Mouse (Mus musculus) MEL (cell line): ENCODE results near the gene Heatr5a. TPM values are rescaled to one million over a fixed set of nuclear protein-coding genes. Genes with fewer than 3 reads are reported as not detected.

Source experiments
- DNase-seq: peaks from one replicate; pipeline ENCODE4 v3.0.0; 2011; ENCODE audit warnings: low read depth, low spot score
- H3K27ac ChIP-seq: 2 replicates; pipeline ENCODE4 v1.5.1; 2012; ENCODE audit warnings: low read depth, mild to moderate bottlenecking, control low read depth, low read length, moderate library complexity; ENCODE audit not compliant: control insufficient read depth
- H3K27me3 ChIP-seq, 2 experiments: fragments of 150-350 bp in 1 of 2; sonication (generic) in 1 of 2; 2 replicates each; pipeline ENCODE4 v1.6.1; 2012; ENCODE audit warnings: low read length in 2 of 2, mild to moderate bottlenecking in 2 of 2, improper control_type of control experiment in 1 of 2, moderate library complexity in 1 of 2; ENCODE audit not compliant: insufficient read depth in 2 of 2, control insufficient read depth in 1 of 2
- H3K36me3 ChIP-seq, 2 experiments: 2 replicates each; pipeline ENCODE4 v1.6.1; 2012 to 2014; ENCODE audit warnings: low read length in 2 of 2, improper control_type of control experiment in 1 of 2, inconsistent platforms in 1 of 2, mild to moderate bottlenecking in 1 of 2; ENCODE audit not compliant: insufficient read depth in 2 of 2, control insufficient read depth in 1 of 2
- H3K4me1 ChIP-seq, 2 experiments: fragments of 150-350 bp in 1 of 2; sonication (generic) in 1 of 2; 2 replicates each; pipeline ENCODE4 v1.6.1; 2012; ENCODE audit warnings: low read length in 2 of 2, improper control_type of control experiment in 1 of 2, mild to moderate bottlenecking in 1 of 2; ENCODE audit not compliant: insufficient read depth in 2 of 2, control insufficient read depth in 1 of 2
- H3K4me3 ChIP-seq, 2 experiments: fragments of 150-350 bp in 1 of 2; sonication (generic) in 1 of 2; 2 replicates each; pipeline ENCODE4 v1.5.1; 2012; ENCODE audit warnings: low read depth in 2 of 2, low read length in 2 of 2, mild to moderate bottlenecking in 2 of 2, moderate library complexity in 2 of 2, control low read depth in 1 of 2, improper control_type of control experiment in 1 of 2; ENCODE audit not compliant: control insufficient read depth in 1 of 2, insufficient read depth in 1 of 2
- H3K79me2 ChIP-seq: 2 replicates; pipeline ENCODE4 v1.6.1; 2012; ENCODE audit warnings: mild to moderate bottlenecking, low read length, moderate library complexity; ENCODE audit not compliant: control insufficient read depth, poor library complexity, insufficient read depth
- H3K9ac ChIP-seq: 2 replicates; pipeline ENCODE4 v1.6.1; 2012; ENCODE audit warnings: low read depth, mild to moderate bottlenecking, control low read depth, low read length, moderate library complexity; ENCODE audit not compliant: control insufficient read depth, poor library complexity, severe bottlenecking
- H3K9me3 ChIP-seq: fragments of 150-350 bp; sonication (generic); replicated peaks from 2 replicates; pipeline ENCODE4 v1.6.1; 2012; ENCODE audit warnings: mild to moderate bottlenecking, low read length, improper control_type of control experiment, moderate library complexity; ENCODE audit not compliant: insufficient read depth
- BHLHE40 ChIP-seq: IDR thresholded peaks from 2 replicates; pipeline ENCODE4 v1.6.1; 2012; ENCODE audit warnings: low read depth, mild to moderate bottlenecking, inconsistent platforms, low read length, improper control_type of control experiment, borderline replicate concordance
- CHD1 ChIP-seq: IDR thresholded peaks from 2 replicates; pipeline ENCODE4 v1.6.1; 2012; ENCODE audit warnings: low read depth, mild to moderate bottlenecking, inconsistent platforms, low read length, improper control_type of control experiment
- CHD2 ChIP-seq: IDR thresholded peaks from 2 replicates; pipeline ENCODE4 v1.6.1; 2011; ENCODE audit warnings: low read length, improper control_type of control experiment
- CTCF ChIP-seq, 3 experiments: IDR thresholded peaks in 2 of 3; conservative IDR thresholded peaks in 1 of 3; 2 replicates each; pipeline ENCODE4 v1.5.1; 2011 to 2012; ENCODE audit warnings: low read length in 3 of 3, low read depth in 2 of 3, mild to moderate bottlenecking in 2 of 3, improper control_type of control experiment in 1 of 3, inconsistent platforms in 1 of 3, mixed read lengths in 1 of 3, moderate library complexity in 1 of 3; ENCODE audit not compliant: control insufficient read depth in 1 of 3, insufficient read depth in 1 of 3, poor library complexity in 1 of 3, severe bottlenecking in 1 of 3
- E2F4 ChIP-seq: IDR thresholded peaks from 2 replicates; pipeline ENCODE4 v1.6.1; 2011; ENCODE audit warnings: low read depth, low read length, improper control_type of control experiment, borderline replicate concordance
- ELF1 ChIP-seq: IDR thresholded peaks from 2 replicates; pipeline ENCODE4 v1.6.1; 2014; ENCODE audit warnings: low read depth, mild to moderate bottlenecking, inconsistent platforms, low read length, improper control_type of control experiment, moderate library complexity
- EP300 ChIP-seq, 2 experiments: IDR thresholded peaks; 2 replicates each; pipeline ENCODE4 v1.6.1; 2011; ENCODE audit warnings: improper control_type of control experiment in 2 of 2, low read length in 2 of 2, low read depth in 1 of 2, mild to moderate bottlenecking in 1 of 2
- ETS1 ChIP-seq: IDR thresholded peaks from 2 replicates; pipeline ENCODE4 v1.6.1; 2012; ENCODE audit warnings: low read depth, mild to moderate bottlenecking, inconsistent platforms, low read length, improper control_type of control experiment, moderate library complexity
- GATA1 ChIP-seq: IDR thresholded peaks from 2 replicates; pipeline ENCODE4 v1.6.1; 2011; ENCODE audit warnings: low read depth, low read length, improper control_type of control experiment
- HCFC1 ChIP-seq: IDR thresholded peaks from 2 replicates; pipeline ENCODE4 v1.6.1; 2012; ENCODE audit warnings: low read depth, mild to moderate bottlenecking, inconsistent platforms, low read length, improper control_type of control experiment, moderate library complexity
- JUND ChIP-seq: IDR thresholded peaks from 2 replicates; pipeline ENCODE4 v1.6.1; 2011; ENCODE audit warnings: low read depth, mild to moderate bottlenecking, improper control_type of control experiment, low read length
- KAT2A ChIP-seq: conservative IDR thresholded peaks from 2 replicates; pipeline ENCODE4 v1.6.1; 2012; ENCODE audit warnings: low read depth, low read length, improper control_type of control experiment, inconsistent platforms
- MAFK ChIP-seq: IDR thresholded peaks from 2 replicates; pipeline ENCODE4 v1.6.1; 2011; ENCODE audit warnings: low read depth, mild to moderate bottlenecking, low read length, improper control_type of control experiment, borderline replicate concordance
- MAX ChIP-seq: IDR thresholded peaks from 2 replicates; pipeline ENCODE4 v1.6.1; 2011; ENCODE audit warnings: low read length, improper control_type of control experiment
- MAZ ChIP-seq: IDR thresholded peaks from 2 replicates; pipeline ENCODE4 v1.6.1; 2012; ENCODE audit warnings: low read depth, mild to moderate bottlenecking, inconsistent platforms, low read length, improper control_type of control experiment
- MEF2A ChIP-seq: IDR thresholded peaks from 2 replicates; pipeline ENCODE4 v1.6.1; 2014; ENCODE audit warnings: low read depth, mild to moderate bottlenecking, inconsistent platforms, low read length, improper control_type of control experiment; ENCODE audit not compliant: poor library complexity, insufficient replicate concordance, severe bottlenecking; ENCODE audit errors: extremely low read depth
- MXI1 ChIP-seq: IDR thresholded peaks from 2 replicates; pipeline ENCODE4 v1.6.1; 2011; ENCODE audit warnings: mild to moderate bottlenecking, low read depth, low read length, improper control_type of control experiment
- MYC ChIP-seq: IDR thresholded peaks from 2 replicates; pipeline ENCODE4 v1.6.1; 2011; ENCODE audit warnings: low read depth, mild to moderate bottlenecking, low read length, improper control_type of control experiment, moderate library complexity
- NELFE ChIP-seq: IDR thresholded peaks from 2 replicates; pipeline ENCODE4 v1.6.1; 2011; ENCODE audit warnings: low read depth, low read length, improper control_type of control experiment
- NRF1 ChIP-seq: IDR thresholded peaks from 2 replicates; pipeline ENCODE4 v1.6.1; 2014; ENCODE audit warnings: low read depth, mild to moderate bottlenecking, inconsistent platforms, low read length, improper control_type of control experiment, moderate library complexity; ENCODE audit not compliant: poor library complexity, insufficient read depth, severe bottlenecking
- POLR2A ChIP-seq, 2 experiments: IDR thresholded peaks; 2 replicates each; pipeline ENCODE4 v1.6.1; 2011 to 2012; ENCODE audit warnings: low read length in 2 of 2, mild to moderate bottlenecking in 2 of 2, control low read depth in 1 of 2, improper control_type of control experiment in 1 of 2, low read depth in 1 of 2, moderate library complexity in 1 of 2; ENCODE audit not compliant: control insufficient read depth in 1 of 2, insufficient read depth in 1 of 2, poor library complexity in 1 of 2
- POLR2AphosphoS2 ChIP-seq: IDR thresholded peaks from 2 replicates; pipeline ENCODE4 v1.6.1; 2011; ENCODE audit warnings: low read length, improper control_type of control experiment
- POLR2AphosphoS5 ChIP-seq: IDR thresholded peaks from 2 replicates; pipeline ENCODE4 v1.6.1; 2012; ENCODE audit warnings: low read depth, borderline replicate concordance, mild to moderate bottlenecking, inconsistent platforms, low read length, moderate library complexity, mixed read lengths
- RAD21 ChIP-seq: IDR thresholded peaks from 2 replicates; pipeline ENCODE4 v1.6.1; 2011; ENCODE audit warnings: mild to moderate bottlenecking, low read depth, low read length, improper control_type of control experiment
- RCOR1 ChIP-seq: IDR thresholded peaks from 2 replicates; pipeline ENCODE4 v1.6.1; 2012; ENCODE audit warnings: low read depth, mild to moderate bottlenecking, inconsistent platforms, low read length, improper control_type of control experiment
- SIN3A ChIP-seq: IDR thresholded peaks from 2 replicates; pipeline ENCODE4 v1.6.1; 2012; ENCODE audit warnings: low read length, improper control_type of control experiment, inconsistent platforms
- SMC3 ChIP-seq: IDR thresholded peaks from 2 replicates; pipeline ENCODE4 v1.6.1; 2011; ENCODE audit warnings: low read depth, low read length, improper control_type of control experiment
- TAL1 ChIP-seq: IDR thresholded peaks from 2 replicates; pipeline ENCODE4 v1.6.1; 2012; ENCODE audit warnings: mild to moderate bottlenecking, inconsistent platforms, low read length, moderate library complexity, mixed read lengths
- TBP ChIP-seq: IDR thresholded peaks from 2 replicates; pipeline ENCODE4 v1.8.0; 2011; ENCODE audit warnings: low read depth, low read length, improper control_type of control experiment
- TCF12 ChIP-seq: IDR thresholded peaks from 2 replicates; pipeline ENCODE4 v1.6.1; 2014; ENCODE audit warnings: low read depth, mild to moderate bottlenecking, inconsistent platforms, low read length, improper control_type of control experiment, moderate library complexity
- UBTF ChIP-seq: IDR thresholded peaks from 2 replicates; pipeline ENCODE4 v1.6.1; 2012; ENCODE audit warnings: low read depth, mild to moderate bottlenecking, inconsistent platforms, low read length, improper control_type of control experiment, moderate library complexity, borderline replicate concordance; ENCODE audit not compliant: insufficient read depth
- USF1 ChIP-seq: IDR thresholded peaks from 2 replicates; pipeline ENCODE4 v1.6.1; 2014; ENCODE audit warnings: low read depth, mild to moderate bottlenecking, inconsistent platforms, low read length, improper control_type of control experiment, moderate library complexity
- ZC3H11A ChIP-seq: IDR thresholded peaks from 2 replicates; pipeline ENCODE4 v1.6.1; 2012; ENCODE audit warnings: low read depth, mild to moderate bottlenecking, inconsistent platforms, low read length, improper control_type of control experiment
- ZKSCAN1 ChIP-seq: IDR thresholded peaks from 2 replicates; pipeline ENCODE4 v1.6.1; 2012; ENCODE audit warnings: low read depth, mild to moderate bottlenecking, inconsistent platforms, low read length, improper control_type of control experiment, moderate library complexity
- ZMIZ1 ChIP-seq: IDR thresholded peaks from 2 replicates; pipeline ENCODE4 v1.6.1; 2012; ENCODE audit warnings: low read depth, mild to moderate bottlenecking, inconsistent platforms, low read length, improper control_type of control experiment, moderate library complexity
- ZNF384 ChIP-seq: IDR thresholded peaks from 2 replicates; pipeline ENCODE4 v1.6.1; 2012; ENCODE audit warnings: low read depth, mild to moderate bottlenecking, inconsistent platforms, low read length, improper control_type of control experiment
- polyA plus RNA-seq, 2 experiments: library from polyadenylated mRNA; stranded (reverse) in 1 of 2; unstranded in 1 of 2; fragments of >175 nt in 1 of 2; fragments of >200 nt in 1 of 2; gene quantifications; 2 replicates each; pipeline versions ENCODE4 v1.2.1 to v1.2.4; 2012; ENCODE audit warnings: low replicate concordance in 2 of 2, low read depth in 1 of 2; ENCODE audit not compliant: insufficient read length in 2 of 2, insufficient read depth in 1 of 2, missing spikeins in 1 of 2
- total RNA-seq: library from RNA; depleted of rRNA; stranded (reverse); fragments of 300-350 nt; gene quantifications from 2 replicates; pipeline ENCODE4 v1.2.3, GENCODE M21; 2012; rRNA removed

The Heatr5a gene
- total RNA-seq (41.2 and 46.2 TPM in 2 replicates), polyA plus RNA-seq (10 to 100 TPM; 70.4 to 70.5 TPM)

GRCm38 (mm10) chr12:51971070-51971664, at the start of gene Heatr5a:
TSS of gene Heatr5a (minus strand) at chr12:51971321.
- H3K79me2 ChIP-seq = peaks cover 26% of the 10 kb centered on the region
- no peaks in the 10 kb centered on the region for H3K27me3 ChIP-seq
- peak within 1 kb of the TSS; percentile 94 to 95 for H3K4me3 ChIP-seq
- H3K9me3 ChIP-seq = no peaks in the 10 kb centered on the region
- peaks cover 0 to 18% of the 10 kb centered on the region in 2 experiments; a peak in 3 of 4 replicates for H3K36me3 ChIP-seq
- DNase-seq = peak; percentile 91
- H3K27ac ChIP-seq = peak within 1 kb of the TSS; percentile 98
- peak within 1 kb of the TSS; percentile 100 for H3K9ac ChIP-seq
- peaks cover 5 to 12% of the 10 kb centered on the region in 2 experiments for H3K4me1 ChIP-seq
- TF ChIP-seq SIN3A = peak; percentile 98
- TF ChIP-seq TAL1 = no peak
- TF ChIP-seq JUND = no peak
- TF ChIP-seq ETS1 = no peak; the same call in 1 of the 2 replicates
- TF ChIP-seq ZKSCAN1 = no peak
- TF ChIP-seq ELF1 = peak; percentile 41; the same call in 1 of the 2 replicates
- TF ChIP-seq NELFE = peak; percentile 88
- TF ChIP-seq TBP = peak; percentile 74
- TF ChIP-seq KAT2A = no peak; the same call in 1 of the 2 replicates
- TF ChIP-seq MYC = peak; percentile 41; the same call in 1 of the 2 replicates
- no peak for TF ChIP-seq MAX
- TF ChIP-seq CTCF (IDR thresholded peaks at IDR 0.05 in 2 of 3, conservative IDR thresholded peaks at IDR 0.05 in 1 of 3; ENCODE audit: control insufficient read depth in 1 of 3, insufficient read depth in 1 of 3, low read depth in 2 of 3, low read length in 3 of 3, poor library complexity in 1 of 3, severe bottlenecking in 1 of 3) = no peak
- no peak; the same call in 1 of the 2 replicates for TF ChIP-seq E2F4
- peak; percentile 87 for TF ChIP-seq MXI1
- TF ChIP-seq RCOR1 = peak; percentile 36; the same call in 1 of the 2 replicates
- TF ChIP-seq RAD21 = no peak
- no peak for TF ChIP-seq EP300 (IDR thresholded peaks at IDR 0.05; ENCODE audit: low read depth in 1 of 2, low read length in 2 of 2)
- no peak for TF ChIP-seq CHD2
- 0 out of 2 replicates have a peak, but pooled peaks have one; percentile 17 for TF ChIP-seq USF1
- TF ChIP-seq HCFC1 = peak; percentile 90
- TF ChIP-seq MEF2A = peak; percentile 8; the same call in 1 of the 2 replicates
- TF ChIP-seq POLR2A (IDR thresholded peaks at IDR 0.05; ENCODE audit: control insufficient read depth in 1 of 2, insufficient read depth in 1 of 2, low read depth in 1 of 2, low read length in 2 of 2, poor library complexity in 1 of 2) = peak; percentile 85 to 89
- no peak for TF ChIP-seq POLR2AphosphoS5
- peak; percentile 73 for TF ChIP-seq TCF12
- no peak for TF ChIP-seq MAFK
- TF ChIP-seq SMC3 = no peak
- TF ChIP-seq GATA1 = no peak
- peak; percentile 51; the same call in 1 of the 2 replicates for TF ChIP-seq ZMIZ1
- TF ChIP-seq POLR2AphosphoS2 = peak; percentile 57; the same call in 1 of the 2 replicates
- peak; percentile 82; the same call in 1 of the 2 replicates for TF ChIP-seq MAZ
- TF ChIP-seq UBTF = 0 out of 2 replicates have a peak, but pooled peaks have one; percentile 36
- no peak; the same call in 1 of the 2 replicates for TF ChIP-seq BHLHE40
- no peak; the same call in 1 of the 2 replicates for TF ChIP-seq CHD1
- peak; percentile 75 for TF ChIP-seq ZNF384
- TF ChIP-seq NRF1 = no peak
- TF ChIP-seq ZC3H11A = no peak
